Mouse (Mus musculus) layer of hippocampus, postnatal 14 days (tissue): Measurements from ENCODE around the gene Gm9837. TPM values are rescaled to one million over a fixed set of nuclear protein-coding genes. Genes with fewer than 3 reads are reported as not detected.
"Not testable (repeated sequence)": the region's sequence is repeated elsewhere in the genome, so short reads cannot be mapped to it uniquely, and the experiment has no call there.

Experiments
- DNase-seq, 2 experiments: peaks; one replicate each; pipeline ENCODE4 v3.0.0; 2021 to 2022; ENCODE audit warnings: low spot score in 2 of 2, mixed read lengths in 1 of 2
- total RNA-seq, 2 experiments: library from RNA; stranded (reverse); gene quantifications; 2 replicates each; pipeline ENCODE4 v1.2.3; 2021

The Gm9837 gene
- total RNA-seq, 2 experiments from 2014 or later: not detected

GRCm38 (mm10) chr11:53427993-53428715, 42.1 kb downstream of the Gm9837 start:
- DNase-seq: no peak

- DNase-seq: not testable (repeated sequence)
Measured at GRCm38 (mm10) chr11:53426914-53427313, 43.4 kb downstream of the Gm9837 start.

GRCm38 (mm10) chr11:53425711-53426255, 44.5 kb downstream of the Gm9837 start:
- DNase-seq: no peak

- no peak for DNase-seq
Measured at GRCm38 (mm10) chr11:53425251-53425650, 45.0 kb downstream of the Gm9837 start.

GRCm38 (mm10) chr11:53424826-53425225, 45.5 kb downstream of the Gm9837 start:
- DNase-seq: no peak

GRCm38 (mm10) chr11:53423036-53423435, 47.2 kb downstream of the Gm9837 start, which contains the start of gene Leap2:
Gene Leap2, minus strand, starts transcription at chr11:53423170.
- DNase-seq: no peak

Other genes with a start within 250 kb of the Gm9837 start
- 100 to 1,000 TPM; 177 to 192 TPM for gene Hspa4, start 170.0 kb downstream of the Gm9837 start, total RNA-seq
- 10 to 100 TPM in 1 of 2 experiments, 1 to 10 TPM in 1; 8.2 to 10.7 TPM for gene Zcchc10, start 145.8 kb downstream of the Gm9837 start, total RNA-seq
- gene Aff4, start 119.6 kb downstream of the Gm9837 start, total RNA-seq: 100 to 1,000 TPM; 220 to 224 TPM
- not detected for gene Leap2, start 47.3 kb downstream of the Gm9837 start, total RNA-seq
- gene Uqcrq, start 39.6 kb downstream of the Gm9837 start, total RNA-seq: 100 to 1,000 TPM; 539 to 559 TPM
- gene Gdf9, start 39.5 kb downstream of the Gm9837 start, total RNA-seq: 1 to 10 TPM in 1 of 2 experiments, under 1 TPM in 1; 0.71 to 1.3 TPM
- gene Gm10447, start 13.4 kb downstream of the Gm9837 start, total RNA-seq: under 1 TPM in 1 of 2 experiments, not detected in 1; 0.26 TPM
- gene Shroom1, start 13.3 kb downstream of the Gm9837 start, total RNA-seq: 1 to 10 TPM; 4.0 to 4.5 TPM
- 1 to 10 TPM; 2.4 to 2.5 TPM for gene Gm9945, start 9.7 kb upstream of the Gm9837 start, total RNA-seq
- gene Sowaha, start 9.8 kb upstream of the Gm9837 start, total RNA-seq: 100 to 1,000 TPM; 106 to 108 TPM
- 100 to 1,000 TPM; 206 to 209 TPM for gene Sept8, start 48.8 kb upstream of the Gm9837 start, total RNA-seq
- gene Kif3a, start 96.9 kb upstream of the Gm9837 start, total RNA-seq: 100 to 1,000 TPM; 140 to 149 TPM
- not detected for gene Il4, start 148.2 kb upstream of the Gm9837 start, total RNA-seq
- gene Il13, start 164.2 kb upstream of the Gm9837 start, total RNA-seq: not detected
- 10 to 100 TPM in 1 of 2 experiments, 1 to 10 TPM in 1; 9.0 to 10.5 TPM for gene Rad50, start 236.8 kb upstream of the Gm9837 start, total RNA-seq